Mouse (Mus musculus) ES-E14 (cell line): Measurements from ENCODE around the gene Hoxb4.

Experiments used
- CHD2 ChIP-seq: IDR thresholded peaks from 2 replicates; pipeline ENCODE4 v1.6.1; 2014; ENCODE audit warnings: mild to moderate bottlenecking, low read depth, low read length, inconsistent platforms
- ZC3H11A ChIP-seq: IDR thresholded peaks from 2 replicates; pipeline ENCODE4 v1.6.1; 2012; ENCODE audit warnings: low read depth, mild to moderate bottlenecking, inconsistent platforms, low read length, borderline replicate concordance
- ZNF384 ChIP-seq: IDR thresholded peaks from 2 replicates; pipeline ENCODE4 v1.6.1; 2012; ENCODE audit warnings: low read depth, low read length, inconsistent platforms

DNA sequence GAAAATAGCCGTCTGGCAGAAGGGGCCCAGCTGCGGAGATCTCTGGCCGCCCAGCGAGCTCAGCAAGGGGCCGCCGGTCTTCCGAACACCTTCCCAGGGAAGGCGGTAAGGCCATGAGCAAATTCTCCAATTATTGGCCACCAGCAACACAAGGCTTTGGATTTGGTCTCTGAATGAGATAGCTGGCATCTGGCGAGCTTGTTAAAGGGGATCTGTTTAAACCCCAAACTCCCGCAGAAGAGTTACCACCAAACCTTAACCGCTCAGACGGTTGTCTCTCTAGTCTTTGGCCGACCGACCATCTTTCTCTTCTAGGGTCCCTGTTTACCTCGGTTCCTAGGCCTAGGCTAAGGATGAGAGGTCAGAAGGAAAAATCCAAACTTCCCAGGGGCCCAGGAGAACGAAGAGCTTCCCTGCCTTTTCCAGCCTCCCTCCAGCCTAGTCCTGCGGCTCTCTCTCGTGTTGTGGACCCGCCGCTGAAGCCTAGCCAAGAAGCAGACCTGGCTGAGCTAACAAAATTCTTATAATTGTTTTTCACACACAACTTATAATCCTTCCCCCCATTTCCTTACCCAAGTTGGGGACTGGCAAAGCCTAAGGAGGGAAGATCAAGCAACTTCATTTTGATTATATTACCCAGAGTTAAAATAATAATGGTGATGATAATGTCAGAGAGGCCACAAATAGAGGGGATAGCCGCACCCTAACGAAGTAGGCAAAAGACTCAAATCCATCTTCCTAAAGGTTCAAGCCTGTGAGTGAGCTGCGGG, 15.5 kb upstream of the Hoxb4 start:
- no peak for TF ChIP-seq ZNF384
- no peak for TF ChIP-seq ZC3H11A
- no peak for TF ChIP-seq CHD2
